Mouse (Mus musculus): ENCODE results near the gene Akap11. TPM values are rescaled to one million over a fixed set of nuclear protein-coding genes. Genes with fewer than 3 reads are reported as not detected.

Akap11 gene
- total and polyA plus RNA-seq, 3 experiments: 10.9 to 17.5 (median 12.0) TPM

DNA sequence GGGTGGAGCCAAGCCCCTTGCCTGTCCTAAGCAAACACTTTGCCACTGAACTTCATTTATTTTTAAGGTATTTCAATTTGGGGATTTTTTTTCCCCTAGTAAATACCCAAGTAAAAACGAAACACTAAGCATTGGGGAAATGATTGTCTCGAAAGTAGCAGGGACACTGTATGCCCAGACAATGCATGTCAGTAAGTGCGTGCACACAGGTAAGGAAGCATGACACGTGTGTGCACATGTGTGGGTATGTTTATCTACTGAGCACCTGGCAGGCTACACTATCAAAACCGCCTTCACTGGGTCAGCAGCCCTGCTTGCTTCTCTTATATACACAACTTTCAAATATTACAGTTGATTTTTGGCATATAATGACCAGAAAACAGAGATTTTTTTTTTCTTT, 31.8 kb upstream of the Akap11 start:
- no peak for DNase-seq (ENCODE audit: extremely low read depth)

DNA sequence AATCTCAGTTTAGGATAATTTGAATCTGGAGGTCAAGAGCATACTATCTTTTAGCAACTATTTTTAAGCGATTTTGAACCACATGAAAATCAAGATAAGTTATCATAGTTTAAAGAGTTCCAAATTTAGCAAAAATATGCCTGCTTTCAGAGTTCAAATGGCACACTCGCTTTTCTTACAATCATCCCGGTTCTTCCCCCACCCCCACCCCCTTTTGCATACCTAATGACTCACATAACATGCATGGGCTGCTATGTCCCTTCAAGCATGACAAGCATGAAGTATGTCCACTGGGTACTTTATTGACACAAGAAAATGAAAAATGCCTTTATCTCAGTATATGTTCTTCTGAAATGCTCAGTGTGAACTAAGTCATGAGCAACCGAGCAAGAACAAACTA, 29.8 kb upstream of the Akap11 start:
- dilution Hi-C loops (cut with MboI; ENCODE audit: extremely low pct_ligation_motif_present, extremely low pct_unique_long_range_greater_than_20kb, low sequenced_read_pairs): no loop called here
- Histone ChIP-seq H3K4me1 (ENCODE audit: control insufficient read depth in 1 of 2, insufficient read depth in 2 of 2) (peaks cover 12 to 28% of the 10 kb centered on the region in 2 experiments), H3K79me2 (replicated peaks; ENCODE audit: control insufficient read depth, extremely low read depth, insufficient read depth, poor library complexity, severe bottlenecking) (no peaks in the 10 kb centered on the region), H3K27ac (ENCODE audit: insufficient read depth, low read depth) (no peak overlapping the region), H3K4me3 (replicated peaks in 1 of 3; ENCODE audit: low read depth in 2 of 3, low read length in 2 of 3, poor library complexity in 1 of 3) (no peak overlapping the region), H3K27me3 (replicated peaks) (no peaks in the 10 kb centered on the region), H3K4me2 (ENCODE audit: insufficient read depth, low read depth, poor library complexity, severe bottlenecking) (peak overlapping the region; percentile 4; the same call in 1 of the 2 replicates), H3K9ac (ENCODE audit: insufficient read depth, low read depth) (no peak overlapping the region), H3K9me3 (replicated peaks; ENCODE audit: low read length) (no peaks in the 10 kb centered on the region), H3K36me3 (replicated peaks in 1 of 2; ENCODE audit: control insufficient read depth in 1 of 2, insufficient read depth in 1 of 2, low read length in 1 of 2) (peaks cover 0 to 5% of the 10 kb centered on the region in 2 experiments)
- TF ChIP-seq USF1 (IDR thresholded peaks at IDR 0.05; ENCODE audit: low read depth, low read length): no peak
- no peak for TF ChIP-seq NRF1 (IDR thresholded peaks at IDR 0.05; ENCODE audit: low read depth, low read length)
- TF ChIP-seq JUND (conservative IDR thresholded peaks at IDR 0.05; ENCODE audit: low read depth, low read length): 0 out of 2 replicates have a peak, but pooled peaks have one; percentile 30
- peak; percentile 74 for TF ChIP-seq BHLHE40 (IDR thresholded peaks at IDR 0.05; ENCODE audit: low read depth, low read length)
- peak; percentile 75 for TF ChIP-seq EP300 (IDR thresholded peaks at IDR 0.05; ENCODE audit: low read length)
- TF ChIP-seq ETS1 (conservative IDR thresholded peaks at IDR 0.05; ENCODE audit: low read depth, low read length): peak; percentile 35
- peak; percentile 71 for TF ChIP-seq CHD2 (IDR thresholded peaks at IDR 0.05; ENCODE audit: low read length)
- TF ChIP-seq MEF2A (IDR thresholded peaks at IDR 0.05; ENCODE audit: borderline replicate concordance, low read depth, low read length): peak; percentile 76
- TF ChIP-seq MAFK (IDR thresholded peaks at IDR 0.05; ENCODE audit: insufficient replicate concordance, low read length): 0 out of 2 replicates have a peak, but pooled peaks have one; percentile 53
- in situ Hi-C loops (cut with MboI; ENCODE audit: low pct_ligation_motif_present, low pct_unique_long_range_greater_than_20kb, low sequenced_read_pairs): no loop called here
- DNase-seq (ENCODE audit: extremely low read depth): peak; percentile 64

More for the DNA sequence above, 31.8 kb upstream of the Akap11 start:
- Histone ChIP-seq H3K27ac (ENCODE audit: insufficient read depth, low read depth) (no peak overlapping the region), H3K4me1 (ENCODE audit: control insufficient read depth in 1 of 2, insufficient read depth in 2 of 2) (peaks cover 12 to 28% of the 10 kb centered on the region in 2 experiments), H3K9ac (ENCODE audit: insufficient read depth, low read depth) (no peak overlapping the region), H3K4me2 (ENCODE audit: insufficient read depth, low read depth, poor library complexity, severe bottlenecking) (no peak overlapping the region), H3K27me3 (replicated peaks) (no peaks in the 10 kb centered on the region), H3K4me3 (replicated peaks in 1 of 3; ENCODE audit: low read depth in 2 of 3, low read length in 2 of 3, poor library complexity in 1 of 3) (no peak overlapping the region), H3K9me3 (replicated peaks; ENCODE audit: low read length) (no peaks in the 10 kb centered on the region), H3K79me2 (replicated peaks; ENCODE audit: control insufficient read depth, extremely low read depth, insufficient read depth, poor library complexity, severe bottlenecking) (no peaks in the 10 kb centered on the region), H3K36me3 (replicated peaks in 1 of 2; ENCODE audit: control insufficient read depth in 1 of 2, insufficient read depth in 1 of 2, low read length in 1 of 2) (peaks cover 0 to 11% of the 10 kb centered on the region in 2 experiments)
- dilution Hi-C loops (cut with MboI; ENCODE audit: extremely low pct_ligation_motif_present, extremely low pct_unique_long_range_greater_than_20kb, low sequenced_read_pairs) (no loop called here), in situ Hi-C loops (cut with MboI; ENCODE audit: low pct_ligation_motif_present, low pct_unique_long_range_greater_than_20kb, low sequenced_read_pairs) (no loop called here)
- TF ChIP-seq RCOR1 (conservative IDR thresholded peaks at IDR 0.05; ENCODE audit: low read depth, low read length): no peak
- TF ChIP-seq MAFK (IDR thresholded peaks at IDR 0.05; ENCODE audit: insufficient replicate concordance, low read length): no peak
- TF ChIP-seq BHLHE40 (IDR thresholded peaks at IDR 0.05; ENCODE audit: low read depth, low read length): peak; percentile 71

DNA sequence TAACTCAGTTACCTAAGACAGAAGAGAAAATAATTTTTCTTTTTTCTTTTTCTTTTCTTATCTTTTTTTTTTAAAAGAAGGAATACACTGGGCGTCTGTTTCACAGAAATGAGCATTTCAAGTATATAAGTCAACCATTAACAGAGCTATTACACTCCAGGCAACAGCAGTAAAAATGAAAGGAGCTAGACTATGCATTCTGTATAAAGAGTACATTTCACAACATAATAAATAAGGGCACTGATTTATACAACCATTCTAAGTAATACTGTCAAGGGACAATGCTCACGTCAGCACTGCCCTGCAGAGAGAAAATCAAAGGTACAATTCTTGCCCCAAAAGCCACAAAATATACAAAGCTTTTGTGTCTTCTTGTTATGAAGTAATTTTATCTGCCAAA, 27.7 kb upstream of the Akap11 start:
- dilution Hi-C loops (cut with MboI; ENCODE audit: extremely low pct_ligation_motif_present, extremely low pct_unique_long_range_greater_than_20kb, low sequenced_read_pairs): no loop called here
- Histone ChIP-seq H3K4me2 (ENCODE audit: insufficient read depth, low read depth, poor library complexity, severe bottlenecking) (no peak overlapping the region), H3K9ac (ENCODE audit: insufficient read depth, low read depth) (no peak overlapping the region), H3K27ac (ENCODE audit: insufficient read depth, low read depth) (no peak overlapping the region), H3K79me2 (replicated peaks; ENCODE audit: control insufficient read depth, extremely low read depth, insufficient read depth, poor library complexity, severe bottlenecking) (no peaks in the 10 kb centered on the region), H3K36me3 (replicated peaks in 1 of 2; ENCODE audit: control insufficient read depth in 1 of 2, insufficient read depth in 1 of 2, low read length in 1 of 2) (peaks cover 0 to 3% of the 10 kb centered on the region in 2 experiments), H3K27me3 (replicated peaks) (no peaks in the 10 kb centered on the region), H3K4me3 (replicated peaks in 1 of 3; ENCODE audit: low read depth in 2 of 3, low read length in 2 of 3, poor library complexity in 1 of 3) (no peak overlapping the region), H3K9me3 (replicated peaks; ENCODE audit: low read length) (no peaks in the 10 kb centered on the region), H3K4me1 (ENCODE audit: control insufficient read depth in 1 of 2, insufficient read depth in 2 of 2) (peaks cover 12 to 28% of the 10 kb centered on the region in 2 experiments)
- TF ChIP-seq TCF12 (IDR thresholded peaks at IDR 0.05; ENCODE audit: low read depth, low read length) (no peak), E2F4 (IDR thresholded peaks at IDR 0.05; ENCODE audit: insufficient replicate concordance, low read depth, low read length) (no peak), ELF1 (IDR thresholded peaks at IDR 0.05; ENCODE audit: low read depth, low read length) (no peak), CTCF (conservative IDR thresholded peaks at IDR 0.05 in 1 of 2, IDR thresholded peaks at IDR 0.05 in 1 of 2; ENCODE audit: low read depth in 2 of 2, low read length in 2 of 2) (no peak), MAZ (IDR thresholded peaks at IDR 0.05; ENCODE audit: low read depth, low read length) (no peak)
- DNase-seq (ENCODE audit: extremely low read depth): no peak
- in situ Hi-C loops (cut with MboI; ENCODE audit: low pct_ligation_motif_present, low pct_unique_long_range_greater_than_20kb, low sequenced_read_pairs): no loop called here
